Mouse (Mus musculus): ENCODE results near the gene Lars2. TPM values are rescaled to one million over a fixed set of nuclear protein-coding genes. Genes with fewer than 3 reads are reported as not detected.
A peak's percentile ranks its signal among the peaks of the same experiment; 100 is the strongest.

Lars2 gene
- polyA plus RNA-seq, 1 experiment from 2014 or later, result 1,252 TPM

DNA sequence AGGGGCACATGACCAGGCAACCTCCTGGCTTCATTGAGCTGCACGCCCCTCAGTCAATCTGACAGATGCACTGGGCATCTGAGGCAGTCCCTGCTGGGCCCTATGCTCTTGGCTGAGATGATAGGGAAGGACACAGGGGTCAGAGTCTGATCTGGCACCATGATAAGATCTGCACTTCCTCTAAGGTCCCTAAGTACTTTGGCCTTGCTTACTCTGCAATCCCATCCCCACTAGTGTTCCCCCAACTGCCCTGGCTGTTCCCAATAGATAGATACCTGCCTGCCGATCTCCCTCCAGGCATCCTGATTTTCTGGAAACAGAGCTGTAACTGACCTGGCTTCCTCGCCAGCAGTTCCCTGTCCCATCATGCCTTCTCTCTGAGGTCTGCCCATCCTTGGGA is 119.9 kb downstream of the Lars2 start:
- H3K4me1 ChIP-seq (replicated peaks; ENCODE audit: control insufficient read depth, insufficient read depth), result peaks cover 22% of the 10 kb centered on the region
- 46% methylated on average over 3 of the region's 3 CpGs for WGBS

DNA sequence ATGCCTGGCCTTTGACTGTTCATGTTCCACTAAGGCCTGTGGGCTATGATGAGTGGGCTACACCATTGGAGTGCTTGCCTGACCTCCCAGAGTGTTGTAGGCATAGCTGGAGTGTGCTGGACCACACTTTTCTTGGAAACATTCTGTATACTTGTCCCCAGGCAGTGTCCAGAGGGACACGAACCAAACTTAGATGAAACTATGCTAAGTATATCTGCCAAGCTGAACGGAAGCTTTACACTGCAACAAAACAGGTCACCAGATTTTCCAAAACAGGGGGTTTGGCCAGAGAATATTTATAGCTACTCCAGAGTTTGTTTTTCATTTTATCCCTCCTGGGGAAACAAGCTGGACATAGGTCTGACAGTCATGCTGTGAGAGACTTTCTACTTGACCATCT is 122.3 kb downstream of the Lars2 start:
- Histone ChIP-seq H3K9me3 (ENCODE audit: control insufficient read depth, low read length) (no peaks in the 10 kb centered on the region), H3K36me3 (ENCODE audit: control insufficient read depth, insufficient read depth, low read length) (0 out of 2 replicates have a peak, but pooled peaks cover 3% of the 10 kb centered on the region), H3K4me3 (ENCODE audit: low read depth, low read length) (no peak overlapping the region), H3K4me1 (replicated peaks; ENCODE audit: control insufficient read depth, insufficient read depth) (peaks cover 24% of the 10 kb centered on the region), H3K27me3 (ENCODE audit: control insufficient read depth, insufficient read depth, low read length) (no peaks in the 10 kb centered on the region), H3K27ac (replicated peaks) (no peak overlapping the region; the same call in 1 of the 2 replicates), H3K9ac (ENCODE audit: low read length) (no peak overlapping the region), H3K4me2 (replicated peaks; ENCODE audit: low read depth) (no peak overlapping the region)
- WGBS, result 41% methylated on average over 2 of the region's 2 CpGs
- ATAC-seq (ENCODE audit: low FRiP score, low TSS enrichment) (no peak), DNase-seq (ENCODE audit: low spot score) (no peak)
- TF ChIP-seq EP300 (optimal IDR thresholded peaks at IDR 0.05), result no peak
- no peak for TF ChIP-seq CTCF (IDR thresholded peaks at IDR 0.05; ENCODE audit: low read depth)

More for the DNA sequence above, 119.9 kb downstream of the Lars2 start:
- Histone ChIP-seq H3K4me3 (ENCODE audit: low read depth, low read length) (no peak overlapping the region), H3K27ac (replicated peaks) (peak overlapping the region; percentile 35; the same call in 1 of the 2 replicates), H3K27me3 (ENCODE audit: control insufficient read depth, insufficient read depth, low read length) (no peaks in the 10 kb centered on the region), H3K36me3 (ENCODE audit: control insufficient read depth, insufficient read depth, low read length) (0 out of 2 replicates have a peak, but pooled peaks cover 3% of the 10 kb centered on the region), H3K4me2 (replicated peaks; ENCODE audit: low read depth) (no peak overlapping the region), H3K9me3 (ENCODE audit: control insufficient read depth, low read length) (no peaks in the 10 kb centered on the region), H3K9ac (ENCODE audit: low read length) (no peak overlapping the region)
- ATAC-seq (ENCODE audit: low FRiP score, low TSS enrichment) (no peak), DNase-seq (ENCODE audit: low spot score) (no peak)
- no peak for TF ChIP-seq CTCF (IDR thresholded peaks at IDR 0.05; ENCODE audit: low read depth)
- no peak for TF ChIP-seq EP300 (optimal IDR thresholded peaks at IDR 0.05)

DNA sequence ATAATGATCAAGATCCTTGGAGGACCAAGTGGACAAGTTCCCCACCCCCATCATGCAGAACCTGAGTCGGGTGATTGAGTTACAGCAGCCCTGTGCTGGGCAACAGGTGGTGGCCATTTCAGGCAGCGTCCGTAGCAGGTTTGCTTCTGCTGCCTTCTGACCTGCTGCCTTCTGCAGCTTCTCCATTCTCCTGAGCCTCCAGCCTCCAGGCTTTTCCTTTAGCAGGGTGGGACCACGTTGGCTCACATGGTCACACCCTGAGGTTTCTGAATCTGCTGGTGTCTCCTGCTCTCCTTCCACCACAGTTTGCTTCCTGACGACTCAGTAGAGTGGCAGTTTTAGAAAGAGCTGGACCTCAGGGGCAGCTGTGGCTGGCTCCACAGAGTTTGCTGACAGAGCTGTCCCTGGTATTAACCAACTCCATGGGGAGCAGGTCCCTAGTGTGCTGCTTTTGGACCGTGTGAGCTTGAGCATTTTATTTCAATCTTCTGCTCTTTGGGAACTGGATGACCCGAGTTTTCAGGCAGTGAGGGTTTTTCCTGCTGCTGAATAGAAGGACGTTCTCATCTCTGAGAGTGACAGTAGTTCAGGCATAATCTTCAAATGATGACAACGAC is 123.1 kb downstream of the Lars2 start:
- Histone ChIP-seq H3K27ac (replicated peaks) (peak overlapping the region; percentile 41), H3K36me3 (ENCODE audit: control insufficient read depth, insufficient read depth, low read length) (0 out of 2 replicates have a peak, but pooled peaks cover 3% of the 10 kb centered on the region), H3K9me3 (ENCODE audit: control insufficient read depth, low read length) (no peaks in the 10 kb centered on the region), H3K9ac (ENCODE audit: low read length) (no peak overlapping the region), H3K4me1 (replicated peaks; ENCODE audit: control insufficient read depth, insufficient read depth) (peaks cover 22% of the 10 kb centered on the region), H3K27me3 (ENCODE audit: control insufficient read depth, insufficient read depth, low read length) (no peaks in the 10 kb centered on the region), H3K4me3 (ENCODE audit: low read depth, low read length) (no peak overlapping the region), H3K4me2 (replicated peaks; ENCODE audit: low read depth) (no peak overlapping the region)
- 49% methylated on average over 9 of the region's 9 CpGs for WGBS
- no peak for ATAC-seq (ENCODE audit: low FRiP score, low TSS enrichment)
- DNase-seq (ENCODE audit: low spot score), result no peak
- TF ChIP-seq EP300 (optimal IDR thresholded peaks at IDR 0.05) (no peak), CTCF (IDR thresholded peaks at IDR 0.05; ENCODE audit: low read depth) (no peak)

GRCm38 (mm10) chr9:123490930-123491329 is 124.2 kb downstream of the Lars2 start:
- TF ChIP-seq CTCF (IDR thresholded peaks at IDR 0.05; ENCODE audit: low read depth), result no peak
- Histone ChIP-seq H3K4me3 (ENCODE audit: low read depth, low read length) (no peak overlapping the region), H3K9me3 (ENCODE audit: control insufficient read depth, low read length) (no peaks in the 10 kb centered on the region), H3K27me3 (ENCODE audit: control insufficient read depth, insufficient read depth, low read length) (no peaks in the 10 kb centered on the region), H3K4me2 (replicated peaks; ENCODE audit: low read depth) (0 out of 2 replicates have a peak overlapping the region, but pooled peaks have one; percentile 17), H3K27ac (replicated peaks) (peak overlapping the region; percentile 50), H3K4me1 (replicated peaks; ENCODE audit: control insufficient read depth, insufficient read depth) (peaks cover 25% of the 10 kb centered on the region), H3K9ac (ENCODE audit: low read length) (no peak overlapping the region), H3K36me3 (ENCODE audit: control insufficient read depth, insufficient read depth, low read length) (no peaks in the 10 kb centered on the region)
- WGBS, result 29% methylated on average over 5 of the region's 5 CpGs
- DNase-seq (ENCODE audit: low spot score) (no peak), ATAC-seq (ENCODE audit: low FRiP score, low TSS enrichment) (peak; percentile 60; the same call in 1 of the 2 replicates)

GRCm38 (mm10) chr9:123491917-123492585 is 125.3 kb downstream of the Lars2 start:
- peak; percentile 47; the same call in 1 of the 2 replicates for ATAC-seq (ENCODE audit: low FRiP score, low TSS enrichment)
- H3K27me3 ChIP-seq (ENCODE audit: control insufficient read depth, insufficient read depth, low read length), result no peaks in the 10 kb centered on the region
- no peaks in the 10 kb centered on the region for H3K9me3 ChIP-seq (ENCODE audit: control insufficient read depth, low read length)
- DNase-seq (ENCODE audit: low spot score), result peak; percentile 60
- H3K27ac ChIP-seq (replicated peaks), result peak overlapping the region; percentile 63
- H3K4me3 ChIP-seq (ENCODE audit: low read depth, low read length), result no peak overlapping the region
- H3K4me2 ChIP-seq (replicated peaks; ENCODE audit: low read depth), result no peak overlapping the region
- H3K36me3 ChIP-seq (ENCODE audit: control insufficient read depth, insufficient read depth, low read length), result no peaks in the 10 kb centered on the region
- TF ChIP-seq CTCF (IDR thresholded peaks at IDR 0.05; ENCODE audit: low read depth), result no peak
- peaks cover 23% of the 10 kb centered on the region for H3K4me1 ChIP-seq (replicated peaks; ENCODE audit: control insufficient read depth, insufficient read depth)
- no peak overlapping the region for H3K9ac ChIP-seq (ENCODE audit: low read length)
- WGBS, result 45% methylated on average over 9 of the region's 9 CpGs

GRCm38 (mm10) chr9:123496665-123497064 is 129.9 kb downstream of the Lars2 start:
- Histone ChIP-seq H3K9me3 (ENCODE audit: control insufficient read depth, low read length) (no peaks in the 10 kb centered on the region), H3K4me3 (ENCODE audit: low read depth, low read length) (no peak overlapping the region), H3K9ac (ENCODE audit: low read length) (no peak overlapping the region), H3K4me1 (replicated peaks; ENCODE audit: control insufficient read depth, insufficient read depth) (peaks cover 14% of the 10 kb centered on the region), H3K36me3 (ENCODE audit: control insufficient read depth, insufficient read depth, low read length) (0 out of 2 replicates have a peak, but pooled peaks cover 2% of the 10 kb centered on the region), H3K4me2 (replicated peaks; ENCODE audit: low read depth) (no peak overlapping the region; the same call in 1 of the 2 replicates), H3K27me3 (ENCODE audit: control insufficient read depth, insufficient read depth, low read length) (no peaks in the 10 kb centered on the region), H3K27ac (replicated peaks) (no peak overlapping the region; the same call in 1 of the 2 replicates)
- 24% methylated on average over 13 of the region's 13 CpGs for WGBS
- DNase-seq (ENCODE audit: low spot score) (peak; percentile 86), ATAC-seq (ENCODE audit: low FRiP score, low TSS enrichment) (peak; percentile 80)
- TF ChIP-seq CTCF (IDR thresholded peaks at IDR 0.05; ENCODE audit: low read depth), result no peak
- no peak for TF ChIP-seq EP300 (optimal IDR thresholded peaks at IDR 0.05)
